Mouse (Mus musculus): Measurements from ENCODE around the gene Eef2.

Eef2 gene

GRCm38 (mm10) chr10:81182336-81183333, 6.2 kb downstream of the Eef2 start, which contains the start of gene Dapk3:
Gene Dapk3, plus strand, starts transcription at chr10:81183005.
- peak; percentile 99 for DNase-seq

GRCm38 (mm10) chr10:81183805-81184204, 7.4 kb downstream of the Eef2 start, which contains the start of gene 4930442H23Rik:
Gene 4930442H23Rik, minus strand, starts transcription at chr10:81183849.
- DNase-seq = no peak

GRCm38 (mm10) chr10:81184765-81185164, 8.3 kb downstream of the Eef2 start:
- DNase-seq = no peak

GRCm38 (mm10) chr10:81187161-81187560, 10.7 kb downstream of the Eef2 start:
- DNase-seq = no peak

GRCm38 (mm10) chr10:81189821-81190220, 13.4 kb downstream of the Eef2 start:
- DNase-seq = no peak

- DNase-seq = peak; percentile 70
Observed at GRCm38 (mm10) chr10:81190236-81190911, 13.9 kb downstream of the Eef2 start.

- DNase-seq = peak; percentile 66
Observed at GRCm38 (mm10) chr10:81190912-81191321, 14.5 kb downstream of the Eef2 start.

GRCm38 (mm10) chr10:81191342-81191982, 15.0 kb downstream of the Eef2 start:
- peak; percentile 66 for DNase-seq

GRCm38 (mm10) chr10:81192270-81192967, 16.0 kb downstream of the Eef2 start:
- peak; percentile 91 for DNase-seq

- peak; percentile 79 for DNase-seq
Observed at GRCm38 (mm10) chr10:81192968-81193501, 16.6 kb downstream of the Eef2 start.

GRCm38 (mm10) chr10:81193991-81194774, 17.8 kb downstream of the Eef2 start:
- peak; percentile 72 for DNase-seq

GRCm38 (mm10) chr10:81195300-81195699, 18.9 kb downstream of the Eef2 start:
- DNase-seq = peak; percentile 50

GRCm38 (mm10) chr10:81196470-81197065, 20.1 kb downstream of the Eef2 start:
- peak; percentile 40 for DNase-seq

GRCm38 (mm10) chr10:81197305-81197704, 20.9 kb downstream of the Eef2 start:
- no peak for DNase-seq

- DNase-seq = peak; percentile 67
Observed at GRCm38 (mm10) chr10:81198230-81198629, 21.8 kb downstream of the Eef2 start.

- no peak for DNase-seq
Observed at GRCm38 (mm10) chr10:81198990-81199389, 22.6 kb downstream of the Eef2 start.

GRCm38 (mm10) chr10:81200141-81200540, 23.7 kb downstream of the Eef2 start:
- DNase-seq = no peak

- DNase-seq = no peak
Observed at GRCm38 (mm10) chr10:81200605-81201287, 24.3 kb downstream of the Eef2 start.

GRCm38 (mm10) chr10:81201807-81202758, 25.7 kb downstream of the Eef2 start, which contains the start of gene Nmrk2:
Gene Nmrk2, minus strand, starts transcription at chr10:81202051.
- DNase-seq = no peak
